ENCODE assay signal across 9 mouse cellular contexts in the genomic region with DNA sequence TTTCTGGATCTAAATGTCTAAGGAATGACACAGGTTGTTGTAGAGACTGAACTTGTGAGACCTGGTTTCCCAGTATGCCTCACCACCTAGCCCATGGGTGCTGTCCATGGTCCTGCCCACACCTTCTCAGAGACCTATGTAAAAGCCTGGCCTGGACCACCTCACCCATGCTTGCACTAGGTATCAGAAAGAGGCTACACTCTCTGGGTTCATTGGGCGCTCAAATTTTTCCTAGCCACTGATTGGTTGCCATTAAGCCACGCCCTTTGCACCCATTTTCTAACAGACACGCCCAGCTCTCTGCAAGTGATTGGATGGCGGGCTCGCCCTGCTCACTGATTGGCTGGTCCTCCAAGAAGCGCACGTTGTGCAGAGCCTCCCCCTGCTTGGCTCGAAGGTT. TPM values are rescaled to one million over a fixed set of nuclear protein-coding genes. Genes with fewer than 3 reads are reported as not detected.
A peak's percentile ranks its signal among the peaks of the same experiment; 100 is the strongest.
DNase-seq lines count a peak whose midpoint lies in the region; ATAC-seq and TF ChIP-seq lines count a peak whose summit lies in the region.
"Had no signal": no experiment of that assay in that cellular context is flagged by ENCODE, and none has a peak within 500 bp of the region (broad histone marks: within the 10 kb centered on the region; RNA-seq: fewer than 3 reads in every experiment).

No protein-coding gene starts in this region.

- H3K4me1 ChIP-seq in lung, adult 2 months (ENCODE audit: control insufficient read depth, insufficient read depth, low read length) = peaks cover 12% of the 10 kb centered on the region
- H3K4me1 ChIP-seq in limb, embryonic 11.5 days (ENCODE audit: control insufficient read depth, insufficient read depth, low read length) = peaks cover 8% of the 10 kb centered on the region
- peaks cover 25% of the 10 kb centered on the region for H3K4me1 ChIP-seq in intestine, embryonic 15.5 days (replicated peaks)

- H3K9me3 ChIP-seq in limb, embryonic 11.5 days (ENCODE audit: control insufficient read depth, low read length) = no peaks in the 10 kb centered on the region
- H3K9me3 ChIP-seq in intestine, embryonic 15.5 days = no peaks in the 10 kb centered on the region
- H3K9me3 ChIP-seq: lung, embryonic 15.5 days had no signal

- TF ChIP-seq POLR2A in lung, adult 2 months (IDR thresholded peaks at IDR 0.05; ENCODE audit: borderline replicate concordance, extremely low read depth, low read depth, low read length) = no peak

- no peak overlapping the region for H3K4me2 ChIP-seq in limb, embryonic 11.5 days (ENCODE audit: low read depth, severe bottlenecking)
- H3K4me2 ChIP-seq in intestine, embryonic 15.5 days (replicated peaks) = no peak overlapping the region

- intact Hi-C loops in left cerebral cortex, adult 2 months (cut with DNase I) = no loop called here

- WGBS in lung, adult 2 months = 70% methylated on average over 8 of the region's 8 CpGs
- 47% methylated on average over 8 of the region's 8 CpGs for WGBS in limb, embryonic 11.5 days
- WGBS in intestine, embryonic 15.5 days = 52% methylated on average over 8 of the region's 8 CpGs

- H3K27me3 ChIP-seq in limb, embryonic 11.5 days (ENCODE audit: control insufficient read depth, insufficient read depth, low read length) = no peaks in the 10 kb centered on the region
- H3K27me3 ChIP-seq in splenic B cell, adult 2 months (ENCODE audit: control insufficient read depth, insufficient read depth, low read length, poor library complexity, severe bottlenecking) = no peaks in the 10 kb centered on the region
- no peaks in the 10 kb centered on the region for H3K27me3 ChIP-seq in intestine, embryonic 15.5 days (replicated peaks)
- H3K27me3 ChIP-seq: lung, embryonic 15.5 days had no signal

- no peak for TF ChIP-seq CTCF in lung, adult 2 months (IDR thresholded peaks at IDR 0.05; ENCODE audit: insufficient read depth, low read length)
- TF ChIP-seq CTCF in left cerebral cortex, adult 2 months (IDR thresholded peaks at IDR 0.05) = no peak

- ATAC-seq in limb, embryonic 11.5 days (ENCODE audit: insufficient number of reproducible peaks, low FRiP score, low TSS enrichment, low read depth) = no peak
- ATAC-seq in intestine, embryonic 15.5 days = no peak

- H3K36me3 ChIP-seq in limb, embryonic 11.5 days (ENCODE audit: control insufficient read depth, insufficient read depth, low read length) = peaks cover 2% of the 10 kb centered on the region; the same call in 1 of the 2 replicates
- H3K36me3 ChIP-seq in splenic B cell, adult 2 months (ENCODE audit: control insufficient read depth, insufficient read depth, low read length, poor library complexity, severe bottlenecking) = no peaks in the 10 kb centered on the region
- H3K36me3 ChIP-seq in intestine, embryonic 15.5 days = peaks cover 8% of the 10 kb centered on the region; the same call in 1 of the 2 replicates

- H3K4me3 ChIP-seq in lung, adult 2 months (replicated peaks; ENCODE audit: extremely low read depth, low read depth, low read length) = no peak overlapping the region
- H3K4me3 ChIP-seq in limb, embryonic 11.5 days (ENCODE audit: low read depth, low read length) = no peak overlapping the region; the same call in none of the 2 replicates
- no peak overlapping the region for H3K4me3 ChIP-seq in intestine, embryonic 15.5 days (replicated peaks)
- no peak overlapping the region for H3K4me3 ChIP-seq in left cerebral cortex, adult 2 months
- H3K4me3 ChIP-seq: lung, embryonic 15.5 days had no signal

- no peak overlapping the region for H3K27ac ChIP-seq in limb, embryonic 11.5 days (replicated peaks; ENCODE audit: low read depth, low read length)
- H3K27ac ChIP-seq in intestine, embryonic 15.5 days = no peak overlapping the region
- no peak overlapping the region for H3K27ac ChIP-seq in left cerebral cortex, adult 2 months
- H3K27ac ChIP-seq: lung, embryonic 15.5 days had no signal

- DNase-seq in lung, adult 2 months = peak; percentile 30
- DNase-seq in lung, adult 18-20 months = no peak
- peak; percentile 41 for DNase-seq in brain, adult 2 months (ENCODE audit: low read depth, low spot score)
- peak; percentile 86 for DNase-seq in limb, embryonic 11.5 days (ENCODE audit: low spot score)
- peak; percentile 75 for DNase-seq in splenic B cell, adult 2 months (ENCODE audit: low read depth, low spot score)
- DNase-seq in left cerebral cortex, adult 9 months (ENCODE audit: low spot score in 2 of 2) = no peak
- no peak for DNase-seq in left cerebral cortex, adult 2 months (ENCODE audit: extremely low spot score in 1 of 2, low spot score in 2 of 2)

- no peak overlapping the region for H3K9ac ChIP-seq in limb, embryonic 11.5 days (ENCODE audit: low read length)
- H3K9ac ChIP-seq in intestine, embryonic 15.5 days = no peak overlapping the region
- H3K9ac ChIP-seq: lung, embryonic 15.5 days had no signal

RNA-seq across cellular contexts. Expression of a gene that starts 1.8 kb away (rescaled TPM):
- 25.5 and 30.6 TPM in 2 replicates for polyA plus RNA-seq in lung, adult 2 months (2012; rRNA removed)
- 3.0 and 4.2 TPM in 2 replicates for polyA plus RNA-seq in limb, embryonic 11.5 days (2014; fragmentation: Nextera tagmentation; extraction: Ambion mirVana)
- 1.4 TPM in 2 replicates for polyA plus RNA-seq in intestine, embryonic 15.5 days (2015; fragmentation: Nextera tagmentation; extraction: Ambion mirVana)
- total RNA-seq in left cerebral cortex, adult 2 months (2021) = 10 to 100 TPM; 62.5 to 64.0 TPM

RNA-seq across cellular contexts. Expression of a gene that starts 4.0 kb away (rescaled TPM):
- polyA plus RNA-seq in lung, adult 2 months (2012; rRNA removed) = 26.0 and 30.4 TPM in 2 replicates
- 8.3 and 8.7 TPM in 2 replicates for polyA plus RNA-seq in limb, embryonic 11.5 days (2014; fragmentation: Nextera tagmentation; extraction: Ambion mirVana)
- polyA plus RNA-seq in intestine, embryonic 15.5 days (2015; fragmentation: Nextera tagmentation; extraction: Ambion mirVana) = 13.6 and 16.3 TPM in 2 replicates
- total RNA-seq in left cerebral cortex, adult 2 months (2021) = 10 to 100 TPM; 33.0 to 37.4 TPM

RNA-seq across cellular contexts. Expression of a gene that starts 14.9 kb away (rescaled TPM):
- polyA plus RNA-seq in lung, adult 2 months (2012; rRNA removed) = 84.4 and 85.9 TPM in 2 replicates
- 115 TPM in 2 replicates for polyA plus RNA-seq in limb, embryonic 11.5 days (2014; fragmentation: Nextera tagmentation; extraction: Ambion mirVana)
- 90.2 and 91.3 TPM in 2 replicates for polyA plus RNA-seq in intestine, embryonic 15.5 days (2015; fragmentation: Nextera tagmentation; extraction: Ambion mirVana)
- total RNA-seq in left cerebral cortex, adult 2 months (2021) = 10 to 100 TPM; 75.0 to 87.0 TPM

RNA-seq across cellular contexts. Expression of a gene that starts 19.2 kb away (rescaled TPM):
- 59.4 and 72.5 TPM in 2 replicates for polyA plus RNA-seq in lung, adult 2 months (2012; rRNA removed)
- polyA plus RNA-seq in limb, embryonic 11.5 days (2014; fragmentation: Nextera tagmentation; extraction: Ambion mirVana) = 216 and 231 TPM in 2 replicates
- 199 and 214 TPM in 2 replicates for polyA plus RNA-seq in intestine, embryonic 15.5 days (2015; fragmentation: Nextera tagmentation; extraction: Ambion mirVana)
- 10 to 100 TPM; 49.2 to 57.1 TPM for total RNA-seq in left cerebral cortex, adult 2 months (2021)

RNA-seq across cellular contexts. Expression of a gene that starts 20.5 kb away (rescaled TPM):
- polyA plus RNA-seq in lung, adult 2 months (2012; rRNA removed) = 38.1 and 43.3 TPM in 2 replicates
- 38.7 and 43.4 TPM in 2 replicates for polyA plus RNA-seq in limb, embryonic 11.5 days (2014; fragmentation: Nextera tagmentation; extraction: Ambion mirVana)
- 34.6 and 37.5 TPM in 2 replicates for polyA plus RNA-seq in intestine, embryonic 15.5 days (2015; fragmentation: Nextera tagmentation; extraction: Ambion mirVana)
- total RNA-seq in left cerebral cortex, adult 2 months (2021) = 100 to 1,000 TPM; 302 to 335 TPM

Comparison
In these comparisons a context has a peak if more than half of its experiments do, and no peak if none do; other contexts are left out.
1. DNase-seq: peak in lung, adult 2 months (single experiment), brain, adult 2 months (single experiment), limb, embryonic 11.5 days (single experiment) and splenic B cell, adult 2 months (single experiment); none in lung, adult 18-20 months (0 of 2), left cerebral cortex, adult 9 months (0 of 2) and left cerebral cortex, adult 2 months (0 of 2).